Mouse (Mus musculus): ENCODE data around the gene Setx. TPM values are rescaled to one million over a fixed set of nuclear protein-coding genes. Genes with fewer than 3 reads are reported as not detected.
"Not testable (repeated sequence)": the region's sequence is repeated elsewhere in the genome, so short reads cannot be mapped to it uniquely, and the experiment has no call there.

Gene Setx
- polyA plus RNA-seq, 1 experiment from 2014 or later: 19.8 TPM

DNA sequence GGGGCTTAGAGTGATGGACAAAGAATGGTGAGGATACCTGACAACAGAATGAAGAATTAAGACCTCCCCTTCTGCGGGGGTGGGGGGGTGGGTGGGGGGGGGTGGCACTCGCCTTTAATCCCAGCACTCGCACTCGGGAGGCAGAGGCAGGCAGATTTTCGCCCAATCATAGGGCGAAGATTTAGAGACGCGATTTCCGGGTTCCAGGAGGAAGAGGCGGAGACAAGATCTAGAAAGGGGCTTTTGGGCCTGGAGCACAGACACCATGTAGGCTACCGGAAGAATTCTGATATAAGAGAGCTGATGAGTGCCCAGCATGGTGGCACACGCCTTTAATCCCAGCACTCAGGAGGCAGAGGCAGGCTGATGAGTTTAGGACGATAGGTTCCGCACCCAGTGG is 24.3 kb upstream of the Setx start:
- no peak overlapping the region for H3K27ac ChIP-seq (replicated peaks)
- no peak overlapping the region for H3K4me2 ChIP-seq (replicated peaks)
- no peaks in the 10 kb centered on the region for H3K36me3 ChIP-seq
- no peaks in the 10 kb centered on the region for H3K9me3 ChIP-seq
- 92% methylated on average over 13 of the region's 14 CpGs for WGBS
- ATAC-seq (ENCODE audit: low FRiP score, low read depth): no peak
- no peaks in the 10 kb centered on the region for H3K27me3 ChIP-seq
- H3K9ac ChIP-seq (replicated peaks): no peak overlapping the region
- 0 out of 2 replicates have a peak, but pooled peaks cover 3% of the 10 kb centered on the region for H3K4me1 ChIP-seq
- H3K4me3 ChIP-seq: no peak overlapping the region

GRCm38 (mm10) chr2:29100822-29101534 is 23.0 kb upstream of the Setx start:
- H3K9ac ChIP-seq (replicated peaks): no peak overlapping the region
- H3K9me3 ChIP-seq: no peaks in the 10 kb centered on the region
- no peak overlapping the region for H3K27ac ChIP-seq (replicated peaks)
- no peak overlapping the region for H3K4me3 ChIP-seq
- no peaks in the 10 kb centered on the region for H3K27me3 ChIP-seq
- no peaks in the 10 kb centered on the region for H3K36me3 ChIP-seq
- ATAC-seq (ENCODE audit: low FRiP score, low read depth): no peak
- no peak overlapping the region for H3K4me2 ChIP-seq (replicated peaks)
- 81% methylated on average over 7 of the region's 7 CpGs for WGBS
- H3K4me1 ChIP-seq: 0 out of 2 replicates have a peak, but pooled peaks cover 3% of the 10 kb centered on the region

GRCm38 (mm10) chr2:29102416-29103377 is 21.3 kb upstream of the Setx start:
- H3K9ac ChIP-seq (replicated peaks): not testable (repeated sequence)
- WGBS: 90% methylated on average over 9 of the region's 10 CpGs

GRCm38 (mm10) chr2:29120969-29121368 is 3.0 kb upstream of the Setx start:
- H3K36me3 ChIP-seq: no peaks in the 10 kb centered on the region
- no peak overlapping the region for H3K4me2 ChIP-seq (replicated peaks)
- H3K9me3 ChIP-seq: no peaks in the 10 kb centered on the region
- ATAC-seq (ENCODE audit: low FRiP score, low read depth): no peak
- H3K4me1 ChIP-seq: peaks cover 4% of the 10 kb centered on the region; the same call in 1 of the 2 replicates
- H3K27me3 ChIP-seq: no peaks in the 10 kb centered on the region
- no peak overlapping the region for H3K9ac ChIP-seq (replicated peaks)
- H3K4me3 ChIP-seq: no peak overlapping the region
- H3K27ac ChIP-seq (replicated peaks): no peak overlapping the region

More at GRCm38 (mm10) chr2:29102416-29103377, 21.3 kb upstream of the Setx start:
- not testable (repeated sequence) for H3K27me3 ChIP-seq; ATAC-seq (ENCODE audit: low FRiP score, low read depth); H3K4me1 ChIP-seq; H3K4me2 ChIP-seq (replicated peaks); H3K4me3 ChIP-seq; H3K36me3 ChIP-seq; H3K27ac ChIP-seq (replicated peaks); H3K9me3 ChIP-seq

GRCm38 (mm10) chr2:29122446-29122845 is 1.5 kb upstream of the Setx start:
- Histone ChIP-seq H3K4me2 (replicated peaks) (no peak overlapping the region), H3K9ac (replicated peaks) (no peak overlapping the region), H3K4me1 (peaks cover 13% of the 10 kb centered on the region), H3K27me3 (no peaks in the 10 kb centered on the region), H3K9me3 (no peaks in the 10 kb centered on the region), H3K27ac (replicated peaks) (no peak overlapping the region), H3K36me3 (0 out of 2 replicates have a peak, but pooled peaks cover 6% of the 10 kb centered on the region), H3K4me3 (no peak overlapping the region)
- WGBS: 78% methylated on average over 3 of the region's 3 CpGs
- no peak for ATAC-seq (ENCODE audit: low FRiP score, low read depth)

DNA sequence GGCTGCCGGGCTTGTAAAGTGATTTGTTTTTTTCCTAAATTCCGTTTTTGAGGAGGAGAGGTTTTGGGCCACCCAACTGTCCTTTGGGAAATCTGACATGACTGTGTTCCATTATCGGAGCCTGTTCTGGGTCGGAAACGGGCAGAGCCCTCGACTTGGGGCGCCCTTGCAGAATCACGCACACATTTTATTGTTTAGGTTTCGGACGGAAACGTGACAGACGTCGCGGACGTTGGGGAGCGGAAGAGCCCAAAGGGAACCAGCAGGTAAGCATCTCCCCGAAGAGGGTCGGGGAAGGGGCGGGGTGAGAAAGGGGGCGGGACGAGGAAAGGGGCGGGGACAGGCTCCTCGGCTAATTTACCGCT is 572 bp downstream of the Setx start:
- H3K9me3 ChIP-seq: no peaks in the 10 kb centered on the region
- no peaks in the 10 kb centered on the region for H3K27me3 ChIP-seq
- WGBS: under 1% methylated on average over 24 of the region's 24 CpGs
- peak overlapping the region; percentile 74 for H3K4me2 ChIP-seq (replicated peaks)
- ATAC-seq (ENCODE audit: low FRiP score, low read depth): no peak; the same call in 1 of the 2 replicates
- H3K27ac ChIP-seq (replicated peaks): peak overlapping the region; percentile 95
- H3K4me1 ChIP-seq: peaks cover 13% of the 10 kb centered on the region
- H3K36me3 ChIP-seq: peaks cover 22% of the 10 kb centered on the region
- H3K9ac ChIP-seq (replicated peaks): peak overlapping the region; percentile 53
- H3K4me3 ChIP-seq: peak overlapping the region; percentile 83

DNA sequence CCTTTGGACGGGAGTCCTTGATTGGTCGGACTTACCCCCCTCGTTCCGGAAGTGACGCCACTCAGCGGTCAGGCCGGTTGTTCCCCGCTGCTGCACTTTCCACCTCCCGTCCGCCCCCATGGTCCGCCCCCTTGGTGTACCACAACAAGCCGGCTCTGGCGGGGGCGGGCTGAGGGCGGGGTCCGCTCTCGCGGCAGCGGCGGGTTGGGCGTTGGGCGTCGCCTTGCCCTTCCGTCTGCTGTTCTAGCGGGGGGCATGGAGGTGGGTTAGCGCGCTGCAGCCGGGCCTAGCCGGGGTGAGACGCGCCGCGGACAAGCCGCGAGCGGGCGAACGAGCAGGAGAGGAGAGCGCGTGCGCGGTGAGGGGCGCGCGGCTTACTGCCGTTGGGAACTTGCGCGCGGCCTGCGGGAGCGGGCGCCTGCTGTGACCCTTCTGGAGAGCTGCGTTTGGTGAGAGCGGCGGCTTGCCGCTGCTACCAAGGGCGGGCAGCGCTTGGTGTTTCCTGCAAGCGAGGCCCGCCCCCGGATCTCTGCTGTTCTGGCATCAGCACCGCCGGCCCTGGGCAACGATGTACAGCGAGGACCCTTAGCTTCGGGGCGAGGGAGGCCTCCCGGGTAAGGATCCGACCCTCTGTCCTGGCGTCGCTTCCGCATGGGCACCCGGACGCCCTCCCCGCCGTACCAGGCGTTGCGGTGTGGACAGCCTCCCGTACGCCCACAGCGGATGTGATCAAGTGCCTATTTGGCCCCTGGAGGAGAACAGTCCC is 1.1 kb downstream of the Setx start:
- Histone ChIP-seq H3K9ac (replicated peaks) (peak overlapping the region; percentile 93), H3K36me3 (peaks cover 28% of the 10 kb centered on the region), H3K9me3 (no peaks in the 10 kb centered on the region), H3K27me3 (no peaks in the 10 kb centered on the region), H3K27ac (replicated peaks) (peak overlapping the region; percentile 95), H3K4me3 (peak overlapping the region; percentile 83), H3K4me1 (peaks cover 13% of the 10 kb centered on the region), H3K4me2 (replicated peaks) (peak overlapping the region; percentile 74)
- peak; percentile 97 for ATAC-seq (ENCODE audit: low FRiP score, low read depth)
- WGBS: under 1% methylated on average over 68 of the region's 81 CpGs

GRCm38 (mm10) chr2:29130118-29130899 is 6.3 kb downstream of the Setx start:
- no peak for ATAC-seq (ENCODE audit: low FRiP score, low read depth)
- Histone ChIP-seq H3K27me3 (no peaks in the 10 kb centered on the region), H3K4me3 (no peak overlapping the region), H3K4me2 (replicated peaks) (no peak overlapping the region), H3K9me3 (no peaks in the 10 kb centered on the region), H3K36me3 (peaks cover 68% of the 10 kb centered on the region), H3K27ac (replicated peaks) (no peak overlapping the region), H3K9ac (replicated peaks) (no peak overlapping the region), H3K4me1 (peaks cover 13% of the 10 kb centered on the region)
- WGBS: 96% methylated on average over 7 of the region's 7 CpGs

- Histone ChIP-seq H3K4me3 (no peak overlapping the region), H3K27me3 (no peaks in the 10 kb centered on the region), H3K4me1 (no peaks in the 10 kb centered on the region), H3K9ac (replicated peaks) (no peak overlapping the region), H3K36me3 (peaks cover 69% of the 10 kb centered on the region), H3K27ac (replicated peaks) (no peak overlapping the region), H3K4me2 (replicated peaks) (no peak overlapping the region), H3K9me3 (no peaks in the 10 kb centered on the region)
- ATAC-seq (ENCODE audit: low FRiP score, low read depth): no peak
Measured at GRCm38 (mm10) chr2:29135161-29135560, 11.2 kb downstream of the Setx start.

- WGBS: 52% methylated on average over 2 of the region's 2 CpGs
- Histone ChIP-seq H3K27me3 (no peaks in the 10 kb centered on the region), H3K4me2 (replicated peaks) (no peak overlapping the region), H3K9me3 (no peaks in the 10 kb centered on the region), H3K27ac (replicated peaks) (no peak overlapping the region), H3K4me3 (no peak overlapping the region), H3K4me1 (no peaks in the 10 kb centered on the region), H3K36me3 (peaks cover 79% of the 10 kb centered on the region), H3K9ac (replicated peaks) (no peak overlapping the region)
- no peak for ATAC-seq (ENCODE audit: low FRiP score, low read depth)
Measured at GRCm38 (mm10) chr2:29151941-29152340, 28.0 kb downstream of the Setx start.

DNA sequence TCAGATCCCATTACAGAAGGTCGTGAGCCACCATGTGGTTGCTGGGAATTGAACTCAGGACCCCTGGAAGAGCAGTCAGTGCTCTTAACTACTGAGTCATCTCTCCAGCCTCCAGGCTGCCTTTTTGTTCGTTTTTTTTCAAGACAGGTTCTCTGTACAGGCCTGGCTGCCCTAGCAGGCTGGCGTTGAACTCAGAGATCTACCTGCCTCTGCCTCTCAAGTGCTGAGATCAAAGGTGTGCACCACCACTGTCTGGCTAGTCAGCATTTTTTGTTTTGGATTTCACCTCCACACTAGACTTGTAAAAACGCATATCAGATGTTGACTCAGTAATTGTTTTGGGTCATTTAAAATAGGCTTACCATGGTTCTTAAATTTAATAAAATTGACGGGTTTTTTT is 44.1 kb downstream of the Setx start:
- Histone ChIP-seq H3K36me3 (peaks cover 70% of the 10 kb centered on the region), H3K27ac (replicated peaks) (no peak overlapping the region)

More for the DNA sequence above, 44.1 kb downstream of the Setx start:
- ATAC-seq (ENCODE audit: low FRiP score, low read depth): no peak
- Histone ChIP-seq H3K4me2 (replicated peaks) (no peak overlapping the region), H3K9ac (replicated peaks) (no peak overlapping the region), H3K4me1 (no peaks in the 10 kb centered on the region), H3K4me3 (no peak overlapping the region), H3K9me3 (no peaks in the 10 kb centered on the region), H3K27me3 (no peaks in the 10 kb centered on the region)
- 91% methylated on average over 5 of the region's 5 CpGs for whole genome bisulfite sequencing

Data from midbrain, embryonic 12.5 days (tissue).